ENCODE assay signal across 24 mouse cellular contexts in genomic region chr1:157756977-157757376, GRCm38 (mm10).
DNase-seq lines count a peak whose midpoint lies in the region; ATAC-seq and TF ChIP-seq lines count a peak whose summit lies in the region.
"Had no signal": no experiment of that assay in that cellular context is flagged by ENCODE, and none has a peak within 500 bp of the region (broad histone marks: within the 10 kb centered on the region; RNA-seq: fewer than 3 reads in every experiment).

No protein-coding gene starts in this region.

- no peak overlapping the region for H3K4me3 ChIP-seq in forebrain, embryonic 11.5 days (ENCODE audit: low read depth, low read length)
- no peak overlapping the region for H3K4me3 ChIP-seq in forebrain, embryonic 15.5 days
- H3K4me3 ChIP-seq in stomach, postnatal 0 days (ENCODE audit: low read depth, low read length) = no peak overlapping the region
- no peak overlapping the region for H3K4me3 ChIP-seq in intestine, embryonic 15.5 days (replicated peaks)
- H3K4me3 ChIP-seq: embryonic facial prominence, embryonic 15.5 days; erythroblast, embryonic 14.5 days; heart, adult 2 months; heart, embryonic 15.5 days; hindbrain, embryonic 13.5 days had no signal

- WGBS in forebrain, embryonic 11.5 days = 35% methylated on average over 3 of the region's 3 CpGs
- WGBS in forebrain, embryonic 15.5 days = 26% methylated on average over 3 of the region's 3 CpGs
- 91% methylated on average over 3 of the region's 3 CpGs for WGBS in stomach, postnatal 0 days
- 82% methylated on average over 3 of the region's 3 CpGs for WGBS in intestine, embryonic 15.5 days

- no peak for TF ChIP-seq EP300 in stomach, postnatal 0 days (optimal IDR thresholded peaks at IDR 0.05)

- H3K36me3 ChIP-seq in forebrain, embryonic 11.5 days (ENCODE audit: control insufficient read depth, insufficient read depth, low read length) = no peaks in the 10 kb centered on the region
- no peaks in the 10 kb centered on the region for H3K36me3 ChIP-seq in forebrain, embryonic 15.5 days
- no peaks in the 10 kb centered on the region for H3K36me3 ChIP-seq in stomach, postnatal 0 days (ENCODE audit: control insufficient read depth, insufficient read depth, low read length)
- no peaks in the 10 kb centered on the region for H3K36me3 ChIP-seq in intestine, embryonic 15.5 days
- H3K36me3 ChIP-seq: embryonic facial prominence, embryonic 15.5 days; G1E; heart, embryonic 15.5 days; hindbrain, embryonic 13.5 days had no signal

- H3K27ac ChIP-seq in forebrain, embryonic 11.5 days (ENCODE audit: low read depth, low read length) = no peak overlapping the region
- no peak overlapping the region for H3K27ac ChIP-seq in forebrain, embryonic 15.5 days (replicated peaks)
- H3K27ac ChIP-seq in stomach, postnatal 0 days (replicated peaks) = no peak overlapping the region
- H3K27ac ChIP-seq in intestine, embryonic 15.5 days = no peak overlapping the region
- H3K27ac ChIP-seq: embryonic facial prominence, embryonic 15.5 days; heart, adult 2 months; heart, embryonic 15.5 days; hindbrain, embryonic 13.5 days; hindbrain, postnatal 0 days had no signal

- TF ChIP-seq CTCF in stomach, postnatal 0 days (IDR thresholded peaks at IDR 0.05; ENCODE audit: low read depth) = no peak

- no peak overlapping the region for H3K9ac ChIP-seq in forebrain, embryonic 11.5 days (ENCODE audit: low read length)
- H3K9ac ChIP-seq in forebrain, embryonic 15.5 days (replicated peaks) = no peak overlapping the region
- no peak overlapping the region for H3K9ac ChIP-seq in stomach, postnatal 0 days (ENCODE audit: low read length)
- H3K9ac ChIP-seq in intestine, embryonic 15.5 days = no peak overlapping the region
- H3K9ac ChIP-seq: embryonic facial prominence, embryonic 15.5 days; heart, embryonic 15.5 days; hindbrain, embryonic 13.5 days had no signal

- peaks cover 2% of the 10 kb centered on the region; the same call in 1 of the 2 replicates for H3K4me1 ChIP-seq in forebrain, embryonic 11.5 days (replicated peaks; ENCODE audit: control insufficient read depth, insufficient read depth, low read length)
- H3K4me1 ChIP-seq in forebrain, embryonic 15.5 days = peaks cover 6% of the 10 kb centered on the region; the same call in 1 of the 2 replicates
- no peaks in the 10 kb centered on the region for H3K4me1 ChIP-seq in stomach, postnatal 0 days (replicated peaks; ENCODE audit: control insufficient read depth, insufficient read depth)
- no peaks in the 10 kb centered on the region for H3K4me1 ChIP-seq in intestine, embryonic 15.5 days (replicated peaks)
- H3K4me1 ChIP-seq: embryonic facial prominence, embryonic 15.5 days; heart, embryonic 15.5 days had no signal

- ATAC-seq in forebrain, embryonic 11.5 days (replicated peaks; ENCODE audit: low FRiP score) = peak; percentile 82
- 0 out of 2 replicates have a peak, but pooled peaks have one; percentile 41 for ATAC-seq in forebrain, embryonic 15.5 days (replicated peaks)
- ATAC-seq in stomach, postnatal 0 days (ENCODE audit: low FRiP score, low TSS enrichment) = no peak
- no peak for ATAC-seq in intestine, embryonic 15.5 days
- ATAC-seq: CD4-positive, CD25-positive, alpha-beta regulatory T cell, adult 4 months; hindbrain, postnatal 0 days had no signal

- H3K27me3 ChIP-seq in forebrain, embryonic 11.5 days (ENCODE audit: control insufficient read depth, insufficient read depth, low read length) = no peaks in the 10 kb centered on the region
- H3K27me3 ChIP-seq in forebrain, embryonic 15.5 days = no peaks in the 10 kb centered on the region
- H3K27me3 ChIP-seq in stomach, postnatal 0 days (ENCODE audit: control insufficient read depth, insufficient read depth, low read length) = no peaks in the 10 kb centered on the region
- no peaks in the 10 kb centered on the region for H3K27me3 ChIP-seq in intestine, embryonic 15.5 days (replicated peaks)
- H3K27me3 ChIP-seq: embryonic facial prominence, embryonic 15.5 days; heart, embryonic 15.5 days; hindbrain, embryonic 13.5 days had no signal

- DNase-seq in embryo, embryonic 10.5 days (ENCODE audit: low spot score) = peak; percentile 16
- no peak for DNase-seq in embryo, embryonic 10 days (ENCODE audit: low spot score)
- no peak for DNase-seq in forebrain, embryonic 11.5 days (ENCODE audit: low spot score)
- peak; percentile 90 for DNase-seq in retina, postnatal 1 day
- no peak for DNase-seq in stomach, postnatal 0 days (ENCODE audit: low spot score)
- DNase-seq: adrenal gland, postnatal 10 days; B cell, adult 2 months; cerebellum, adult 11-12 months; cerebellum, adult 9-10 months; cerebellum, postnatal 25 days; embryo, embryonic 11 days; gastrocnemius, postnatal 10 days; heart, adult 2 months; heart, postnatal 14 days had no signal

- H3K4me2 ChIP-seq in forebrain, embryonic 11.5 days (ENCODE audit: low read depth, low read length, severe bottlenecking) = no peak overlapping the region
- no peak overlapping the region for H3K4me2 ChIP-seq in forebrain, embryonic 15.5 days (replicated peaks)
- no peak overlapping the region for H3K4me2 ChIP-seq in stomach, postnatal 0 days (replicated peaks; ENCODE audit: low read depth)
- H3K4me2 ChIP-seq in intestine, embryonic 15.5 days (replicated peaks) = no peak overlapping the region
- H3K4me2 ChIP-seq: embryonic facial prominence, embryonic 15.5 days; heart, embryonic 11.5 days; heart, embryonic 15.5 days; hindbrain, embryonic 13.5 days had no signal

- no peaks in the 10 kb centered on the region for H3K9me3 ChIP-seq in forebrain, embryonic 11.5 days (ENCODE audit: control insufficient read depth, low read length)
- no peaks in the 10 kb centered on the region for H3K9me3 ChIP-seq in forebrain, embryonic 15.5 days
- H3K9me3 ChIP-seq in stomach, postnatal 0 days (ENCODE audit: control insufficient read depth, low read length) = no peaks in the 10 kb centered on the region
- no peaks in the 10 kb centered on the region for H3K9me3 ChIP-seq in intestine, embryonic 15.5 days
- H3K9me3 ChIP-seq: embryonic facial prominence, embryonic 15.5 days; heart, embryonic 15.5 days; hindbrain, embryonic 13.5 days had no signal

Comparison
In these comparisons a context has a peak if more than half of its experiments do, and no peak if none do; other contexts are left out.
1. DNase-seq: peak in embryo, embryonic 10.5 days (single experiment) and retina, postnatal 1 day (single experiment); none in embryo, embryonic 10 days (single experiment), forebrain, embryonic 11.5 days (single experiment) and stomach, postnatal 0 days (single experiment).
2. ATAC-seq: peak in forebrain, embryonic 11.5 days (single experiment) and forebrain, embryonic 15.5 days (single experiment); none in stomach, postnatal 0 days (single experiment) and intestine, embryonic 15.5 days (single experiment).